Mouse (Mus musculus) liver, embryonic 14.5 days (tissue): ENCODE results near the gene Nhlrc2.

Source experiments
- CTCF ChIP-seq: IDR thresholded peaks from 2 replicates; pipeline ENCODE4 v1.5.1; 2016; ENCODE audit warnings: antibody characterized with exemption, low read depth, control low read depth
- EP300 ChIP-seq: IDR thresholded peaks from 2 replicates; pipeline ENCODE4 v1.6.1; 2016; ENCODE audit warnings: antibody characterized with exemption, low read depth

DNA sequence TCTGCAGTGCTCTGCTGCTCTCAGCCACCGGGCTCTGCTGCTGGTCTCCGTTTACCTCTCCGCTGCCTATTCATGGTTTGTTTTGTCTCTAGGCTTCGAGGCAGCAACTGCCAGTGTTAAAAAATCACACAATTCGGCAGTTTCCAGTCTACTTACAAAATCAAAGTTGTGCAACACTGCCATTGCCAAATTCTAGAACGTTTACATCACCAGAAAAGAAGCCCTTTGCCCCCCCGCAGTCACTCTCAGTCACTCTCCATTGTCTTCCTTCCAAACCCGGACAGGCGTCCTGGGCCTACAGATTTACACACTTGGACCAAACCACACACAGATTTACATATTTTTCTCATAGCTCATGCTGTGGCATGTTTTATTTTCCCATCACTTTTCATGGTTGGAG is 13.0 kb upstream of the Nhlrc2 start:
- TF ChIP-seq CTCF (no peak), EP300 (0 out of 2 replicates have a peak, but pooled peaks have one; percentile 10)
